Mouse (Mus musculus) 416B (cell line): ENCODE data around the gene Auts2.

Experiments used
- DNase-seq: peaks from one replicate; pipeline ENCODE4 v3.0.0; 2011; ENCODE audit warnings: low read depth

Gene Auts2

DNA sequence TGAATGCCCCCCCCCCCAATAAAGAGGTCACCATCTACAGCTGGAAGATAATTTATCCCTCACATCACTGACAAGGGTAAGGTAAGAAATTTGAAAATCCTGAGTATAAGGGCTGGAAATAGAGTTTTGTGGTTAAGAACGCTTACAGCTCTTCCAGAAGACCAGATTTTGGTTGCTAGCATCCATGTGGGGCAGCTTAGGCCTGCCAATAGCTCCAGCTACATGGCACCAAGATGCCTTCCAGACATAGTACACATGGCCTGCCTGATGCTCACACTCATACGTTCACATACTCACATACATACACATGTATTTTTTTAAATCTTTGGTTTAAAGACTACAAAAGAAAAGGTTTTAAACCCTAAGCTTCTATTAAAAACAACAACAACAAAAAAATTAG lies 467.2 kb downstream of the Auts2 start:
- DNase-seq: no peak

- no peak for DNase-seq
These were observed 468.3 kb downstream of the Auts2 start for GRCm38 (mm10) chr5:132074724-132075374.

GRCm38 (mm10) chr5:132074360-132074723 lies 468.8 kb downstream of the Auts2 start:
- no peak for DNase-seq

DNA sequence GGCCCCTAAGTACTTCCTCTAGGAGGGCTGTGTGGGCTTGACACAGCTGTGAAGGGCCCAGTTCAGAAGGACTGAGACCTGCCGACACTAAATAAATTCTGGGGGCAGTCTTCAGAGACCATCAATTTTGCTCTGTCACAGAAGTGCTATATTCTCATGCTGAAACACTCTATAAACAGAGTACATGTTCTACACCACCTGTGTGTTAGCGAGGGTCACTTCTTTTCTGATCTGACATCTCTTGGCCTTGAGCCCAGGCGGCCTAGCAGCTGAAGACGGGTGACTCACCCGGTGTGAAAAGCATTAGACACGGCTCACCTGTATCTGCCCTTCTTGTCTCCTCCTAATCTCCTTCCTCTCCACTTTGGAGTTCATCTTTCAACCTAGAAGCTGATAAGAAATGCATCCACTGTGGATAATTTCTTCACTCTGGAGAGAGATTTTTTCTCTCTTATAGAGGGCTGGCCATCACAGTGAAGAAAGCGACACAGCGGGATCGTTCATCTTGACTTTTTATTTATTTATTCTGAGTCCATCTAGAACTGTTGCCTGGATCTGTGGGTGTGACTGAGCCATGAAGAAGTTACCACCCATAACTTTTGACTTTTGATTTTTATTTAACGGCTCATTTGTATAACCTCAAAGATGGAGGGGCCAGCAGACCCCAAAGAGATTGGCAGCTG lies 469.3 kb downstream of the Auts2 start:
- DNase-seq: no peak

GRCm38 (mm10) chr5:132072356-132072755 lies 470.8 kb downstream of the Auts2 start:
- no peak for DNase-seq

- DNase-seq: no peak
These were observed 475.1 kb downstream of the Auts2 start for GRCm38 (mm10) chr5:132067750-132068739.

DNA sequence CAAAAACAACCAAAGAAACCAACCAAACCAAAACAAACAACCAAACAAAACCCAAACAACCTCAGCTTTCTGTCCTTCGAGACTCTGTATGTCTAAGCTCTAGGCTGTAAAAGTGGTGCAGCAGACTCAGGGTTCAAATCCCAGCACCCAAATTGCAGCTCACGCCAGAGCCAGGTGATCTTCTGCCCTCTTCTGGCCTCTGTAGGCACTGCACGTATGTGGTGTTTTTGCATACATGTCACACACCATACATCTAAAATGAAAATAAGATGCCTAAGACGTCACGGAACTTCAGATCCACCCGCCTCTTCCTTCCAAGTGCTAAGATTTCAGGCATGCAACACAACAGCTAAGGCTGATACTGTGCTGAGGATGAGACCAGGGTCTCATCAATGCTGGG lies 483.0 kb downstream of the Auts2 start:
- no peak for DNase-seq

GRCm38 (mm10) chr5:132052637-132053036 lies 490.5 kb downstream of the Auts2 start:
- no peak for DNase-seq

GRCm38 (mm10) chr5:132039584-132039983 lies 503.6 kb downstream of the Auts2 start:
- DNase-seq: no peak

- DNase-seq: no peak
These were observed 509.4 kb downstream of the Auts2 start for GRCm38 (mm10) chr5:132033491-132034350.

- DNase-seq: no peak
These were observed 512.1 kb downstream of the Auts2 start for GRCm38 (mm10) chr5:132030941-132031531.

DNA sequence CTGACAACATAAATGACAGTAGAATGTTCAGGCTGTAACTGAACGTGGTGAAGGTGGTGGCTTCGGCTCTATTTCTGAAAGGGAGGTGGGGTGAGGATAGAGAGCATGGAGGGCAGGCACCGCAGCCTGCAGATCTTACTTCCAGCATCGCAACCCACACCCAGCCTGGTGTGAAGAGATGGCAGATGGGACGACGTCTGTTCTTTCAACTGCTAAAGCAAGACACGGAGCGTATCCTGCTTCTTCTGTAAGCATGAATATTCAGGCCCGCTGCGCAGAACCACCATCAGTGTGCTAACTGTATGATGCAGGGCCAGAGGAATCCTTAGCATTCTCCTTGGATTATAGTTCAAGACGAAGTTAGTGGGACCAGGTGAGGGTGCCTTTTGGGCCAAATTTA lies 513.5 kb downstream of the Auts2 start:
- DNase-seq: no peak

DNA sequence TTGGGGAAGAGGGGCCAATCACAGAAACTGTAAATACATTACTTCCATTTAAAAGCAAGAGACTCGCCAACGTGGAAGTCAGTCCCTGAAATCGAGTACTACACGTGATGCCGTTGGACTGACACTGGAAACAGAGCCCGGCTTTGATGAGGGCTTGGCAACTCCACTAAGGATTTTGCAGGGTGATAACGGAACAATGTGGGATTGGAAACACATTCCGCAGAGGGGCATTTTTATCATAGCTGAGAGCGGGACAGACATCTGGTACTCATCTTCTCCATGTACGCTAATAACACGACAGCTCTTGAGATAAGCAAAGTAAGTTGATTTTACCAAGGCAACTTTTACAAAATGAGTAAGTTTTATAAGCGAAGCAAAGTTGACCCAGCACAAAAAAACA lies 514.1 kb downstream of the Auts2 start:
- no peak for DNase-seq

DNA sequence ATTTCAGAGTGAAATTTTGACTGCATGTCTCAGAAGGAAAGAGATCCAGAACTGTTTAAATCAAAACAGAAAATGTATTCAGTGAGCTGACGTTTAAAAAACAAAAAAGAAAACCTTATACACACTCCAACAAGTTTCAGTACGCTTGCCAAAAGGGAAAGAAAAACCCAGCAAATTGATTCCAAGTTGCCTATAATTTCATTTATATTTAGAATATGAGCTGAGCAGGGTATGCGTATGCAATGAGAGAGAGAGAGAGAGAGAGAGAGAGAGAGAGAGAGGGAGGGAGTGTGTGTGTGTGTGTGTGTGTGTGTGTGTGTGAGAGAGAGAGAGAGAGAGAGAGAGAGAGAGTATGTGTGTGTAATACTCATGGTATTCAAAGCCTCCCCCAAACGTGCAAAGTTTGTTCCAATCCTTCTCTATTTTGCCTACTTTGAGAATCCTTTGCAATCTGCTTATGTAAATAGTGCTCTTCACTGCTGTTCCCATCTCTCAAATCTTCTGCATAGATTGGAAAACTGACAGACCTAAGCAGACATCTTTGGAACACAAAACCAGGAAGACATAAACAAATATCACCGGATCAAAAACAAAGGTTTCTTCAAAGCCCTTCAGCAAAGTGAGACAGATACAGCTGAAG lies 515.2 kb downstream of the Auts2 start:
- no peak for DNase-seq

- no peak for DNase-seq
These were observed 529.8 kb downstream of the Auts2 start for GRCm38 (mm10) chr5:132013296-132013695.

GRCm38 (mm10) chr5:132011795-132012194 lies 531.3 kb downstream of the Auts2 start:
- DNase-seq: no peak

DNA sequence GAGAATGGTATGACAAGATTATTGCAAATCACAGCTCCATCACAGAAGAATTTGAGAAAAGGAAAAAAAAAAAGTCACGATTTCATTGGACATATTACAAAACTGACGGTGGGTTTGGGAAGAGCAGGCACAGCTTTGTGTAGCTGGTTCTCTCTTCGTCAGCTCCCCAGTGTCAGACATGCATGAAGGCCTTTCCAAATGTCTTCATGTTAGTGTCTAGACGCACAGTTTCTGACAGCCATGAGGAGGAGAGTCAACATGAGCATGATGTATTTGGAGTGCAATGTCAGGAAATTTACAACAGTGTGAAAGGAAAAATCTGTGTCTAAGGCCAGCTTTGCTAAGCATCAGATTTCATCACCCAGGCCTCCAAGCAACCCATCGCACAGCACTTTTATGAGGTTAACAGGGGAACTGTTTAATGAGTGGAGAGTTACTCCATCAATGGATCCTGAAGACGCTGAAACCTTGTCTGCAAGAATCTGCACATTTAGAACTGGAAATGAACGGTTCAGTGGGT lies 534.4 kb downstream of the Auts2 start:
- no peak for DNase-seq

GRCm38 (mm10) chr5:132007907-132008306 lies 535.2 kb downstream of the Auts2 start:
- no peak for DNase-seq

DNA sequence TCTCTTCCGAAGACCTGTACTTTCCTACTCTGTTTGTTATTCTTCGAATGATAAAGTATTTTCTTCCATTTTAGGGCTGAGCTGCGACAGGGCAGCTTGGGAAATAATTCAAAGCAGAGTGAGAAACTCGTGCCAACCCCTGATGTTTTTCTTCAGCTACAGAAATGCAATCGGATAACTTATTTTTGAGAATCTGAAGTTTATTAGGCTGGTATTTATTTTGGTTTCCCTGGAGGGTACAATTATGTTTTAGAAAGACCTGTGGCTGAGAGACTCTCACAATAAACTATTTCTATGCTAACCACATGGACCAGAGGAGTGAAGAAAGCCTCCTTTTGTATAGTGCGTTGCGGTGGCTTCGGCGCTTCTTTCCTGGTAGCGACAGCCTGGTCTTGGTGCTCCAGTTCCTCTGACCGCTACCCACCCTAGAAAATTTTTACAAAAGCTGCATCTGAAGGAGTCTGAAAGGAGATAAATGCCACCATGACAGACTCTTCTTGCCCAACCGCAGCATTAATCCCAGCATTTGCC lies 550.4 kb downstream of the Auts2 start:
- no peak for DNase-seq

GRCm38 (mm10) chr5:131992268-131992667 lies 550.9 kb downstream of the Auts2 start:
- DNase-seq: no peak
